Mouse (Mus musculus) kidney, adult 2 months (tissue): ENCODE measurements at regions not wholly inside any gene's neighbourhood (a gene's known extent, or its start where the extent isn't known, plus 50 kb on each side); places are given as distances from the start of the nearest gene placed in this dataset.

Source experiments
- CTCF ChIP-seq: fragments of 200-500 bp; conservative IDR thresholded peaks from 2 replicates; pipeline ENCODE4 v1.5.1; 2011; ENCODE audit warnings: low read depth, mild to moderate bottlenecking, control low read depth, low read length, moderate library complexity, mixed read lengths; ENCODE audit not compliant: insufficient read depth, insufficient read length
- POLR2A ChIP-seq: fragments of 200-500 bp; IDR thresholded peaks from one replicate; pipeline ENCODE4 v1.6.1; 2011; ENCODE audit warnings: low read depth, low read length, control low read depth

DNA sequence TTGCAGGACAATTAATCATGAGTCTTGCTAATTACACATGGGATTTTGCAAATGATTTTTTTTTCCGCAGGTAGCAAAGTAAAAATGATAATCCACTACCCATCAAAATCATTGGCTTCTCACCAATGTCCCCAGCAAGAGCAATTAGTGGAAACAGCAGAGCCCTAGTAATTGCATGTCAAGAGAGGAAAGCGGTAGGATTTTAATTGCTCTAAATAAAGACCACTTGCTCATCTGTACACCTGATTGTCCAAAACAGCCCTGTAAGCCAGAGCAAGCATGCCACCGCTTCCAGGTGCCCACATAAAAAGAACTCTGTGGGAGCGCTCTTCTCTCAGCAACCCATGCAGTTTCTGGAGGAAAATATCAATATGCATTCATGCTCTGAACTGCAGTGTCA is 306.5 kb upstream of the Hnrnpa3 start:
- TF ChIP-seq CTCF, result no peak
- no peak for TF ChIP-seq POLR2A
